Mouse (Mus musculus) large intestine, adult 2 months (tissue): Measurements from ENCODE around the gene Tmem200c. TPM values are rescaled to one million over a fixed set of nuclear protein-coding genes. Genes with fewer than 3 reads are reported as not detected.

ENCODE experiments used
- DNase-seq: peaks from one replicate; pipeline ENCODE4 v3.0.0-alpha.2; 2012; ENCODE audit warnings: low read depth, low spot score
- WGBS: fragments of 180-500 bp; shearing (Covaris S2); methylation state at CpG from one replicate; pipeline ENCODE4 v1.1.7; 2018; 5-methylcytosine and 5-hydroxymethylcytosine counted together
- polyA plus RNA-seq: library from polyadenylated mRNA; depleted of rRNA; stranded (reverse); fragments of >200 nt; gene quantifications from 2 replicates; pipeline ENCODE4 v1.2.3, GENCODE M21; 2012; rRNA removed

Tmem200c gene
- 0.19 and 0.36 TPM in 2 replicates for polyA plus RNA-seq

- 75% methylated on average over 6 of the region's 6 CpGs for WGBS
- no peak for DNase-seq
Measured at GRCm38 (mm10) chr17:68826323-68826722, at the start of gene Tmem200c. TSS of gene Tmem200c (plus strand) at chr17:68826623.

- no peak for DNase-seq
- 77% methylated on average over 4 of the region's 4 CpGs for WGBS
Measured at GRCm38 (mm10) chr17:68793741-68794140, 32.7 kb upstream of the Tmem200c start.

- DNase-seq: no peak
- 2% methylated on average over 15 of the region's 15 CpGs for WGBS
Measured at GRCm38 (mm10) chr17:68836655-68837012, 10.2 kb downstream of the Tmem200c start.

- 2% methylated on average over 71 of the region's 72 CpGs for WGBS
Measured at GRCm38 (mm10) chr17:68837013-68837858, 10.8 kb downstream of the Tmem200c start.

GRCm38 (mm10) chr17:68837859-68838194 lies 11.4 kb downstream of the Tmem200c start:
- DNase-seq: no peak
- 25% methylated on average over 4 of the region's 4 CpGs for WGBS

More at GRCm38 (mm10) chr17:68837013-68837858, 10.8 kb downstream of the Tmem200c start:
- no peak for DNase-seq

GRCm38 (mm10) chr17:68839888-68840571 lies 13.6 kb downstream of the Tmem200c start:
- no peak for DNase-seq

GRCm38 (mm10) chr17:68840572-68840939 lies 14.1 kb downstream of the Tmem200c start:
- 25% methylated on average over 10 of the region's 10 CpGs for WGBS
- no peak for DNase-seq

More at GRCm38 (mm10) chr17:68839888-68840571, 13.6 kb downstream of the Tmem200c start:
- 26% methylated on average over 17 of the region's 17 CpGs for WGBS

GRCm38 (mm10) chr17:68841097-68841891 lies 14.9 kb downstream of the Tmem200c start:
- no peak for DNase-seq
- WGBS: 1% methylated on average over 75 of the region's 75 CpGs

GRCm38 (mm10) chr17:68841892-68842252 lies 15.4 kb downstream of the Tmem200c start:
- no peak for DNase-seq
- WGBS: 6% methylated on average over 22 of the region's 22 CpGs

GRCm38 (mm10) chr17:68845931-68846330 lies 19.5 kb downstream of the Tmem200c start:
- no peak for DNase-seq
- WGBS: 80% methylated on average over 5 of the region's 5 CpGs

GRCm38 (mm10) chr17:68848739-68849138 lies 22.3 kb downstream of the Tmem200c start:
- whole genome bisulfite sequencing: 76% methylated on average over 6 of the region's 6 CpGs
- DNase-seq: no peak

GRCm38 (mm10) chr17:68852171-68852966 lies 25.9 kb downstream of the Tmem200c start:
- WGBS: 77% methylated on average over 7 of the region's 7 CpGs
- DNase-seq: no peak

- no peak for DNase-seq
- 74% methylated on average over 3 of the region's 3 CpGs for WGBS
Measured at GRCm38 (mm10) chr17:68864175-68864574, 37.8 kb downstream of the Tmem200c start.

GRCm38 (mm10) chr17:68868439-68868838 lies 42.0 kb downstream of the Tmem200c start:
- no peak for DNase-seq

GRCm38 (mm10) chr17:68874021-68874420 lies 47.6 kb downstream of the Tmem200c start:
- WGBS: 60% methylated on average over 8 of the region's 8 CpGs

GRCm38 (mm10) chr17:68875251-68875650 lies 48.8 kb downstream of the Tmem200c start:
- 71% methylated on average over 5 of the region's 5 CpGs for WGBS

More at GRCm38 (mm10) chr17:68874021-68874420, 47.6 kb downstream of the Tmem200c start:
- no peak for DNase-seq

GRCm38 (mm10) chr17:68875917-68876495 lies 49.6 kb downstream of the Tmem200c start:
- no peak for DNase-seq
- WGBS: 83% methylated on average over 10 of the region's 10 CpGs

More at GRCm38 (mm10) chr17:68875251-68875650, 48.8 kb downstream of the Tmem200c start:
- no peak for DNase-seq

GRCm38 (mm10) chr17:68881725-68882524 lies 55.5 kb downstream of the Tmem200c start:
- WGBS: 15% methylated on average over 21 of the region's 21 CpGs
- DNase-seq: peak; percentile 31
